ENCODE assay signal across 17 mouse cellular contexts in genomic region chr9:34538591-34539335, GRCm38 (mm10). TPM values are rescaled to one million over a fixed set of nuclear protein-coding genes. Genes with fewer than 3 reads are reported as not detected.
A peak's percentile ranks its signal among the peaks of the same experiment; 100 is the strongest.
DNase-seq lines count a peak whose midpoint lies in the region; ATAC-seq and TF ChIP-seq lines count a peak whose summit lies in the region.
"Had no signal": no experiment of that assay in that cellular context is flagged by ENCODE, and none has a peak within 500 bp of the region (broad histone marks: within the 10 kb centered on the region; RNA-seq: fewer than 3 reads in every experiment).

No protein-coding gene starts in this region.

- H3ac ChIP-seq in myocyte (ENCODE audit: control insufficient read depth, insufficient read length), result no peak overlapping the region

- ATAC-seq in megakaryocyte, adult 5-6 weeks (ENCODE audit: poor library complexity, severe bottlenecking), result no peak

- H3K36me3 ChIP-seq in myocyte (ENCODE audit: control insufficient read depth, insufficient read depth), result no peaks in the 10 kb centered on the region
- H3K36me3 ChIP-seq: heart, embryonic 15.5 days; hindbrain, embryonic 13.5 days; lung, embryonic 15.5 days had no signal

- H3K27me3 ChIP-seq in myocyte (ENCODE audit: control insufficient read depth, insufficient read depth, insufficient read length), result no peaks in the 10 kb centered on the region
- H3K27me3 ChIP-seq: hindbrain, embryonic 13.5 days; lung, embryonic 15.5 days had no signal

- peak overlapping the region; percentile 15 for H3K4me2 ChIP-seq in myocyte (ENCODE audit: low read depth)
- H3K4me2 ChIP-seq: heart, embryonic 15.5 days; hindbrain, embryonic 13.5 days; lung, embryonic 15.5 days had no signal

- DNase-seq in Muller cell, postnatal 12 days (ENCODE audit: inconsistent ontology term), result peak; percentile 70
- DNase-seq in fibroblast of lung, adult 2 months (ENCODE audit: low read depth), result peak; percentile 9
- DNase-seq in layer of hippocampus, adult 9-11 months, result peak; percentile 88
- DNase-seq in spleen, postnatal 36 days (ENCODE audit: low spot score in 2 of 2), result no peak
- no peak for DNase-seq in adrenal gland, adult 18-20 months (ENCODE audit: low spot score in 2 of 2)
- DNase-seq in spleen, adult 12 weeks (ENCODE audit: low spot score), result no peak
- DNase-seq: cerebellum, adult 9-11 months; kidney, adult 11 months; kidney, postnatal 25 days; liver; thymus, postnatal 4 days had no signal

- no peaks in the 10 kb centered on the region for H3K79me2 ChIP-seq in myocyte (ENCODE audit: control insufficient read depth, insufficient read depth)

- H3K4me3 ChIP-seq in myocyte, result no peak overlapping the region
- H3K4me3 ChIP-seq: heart, embryonic 15.5 days; hindbrain, embryonic 13.5 days; lung, embryonic 15.5 days had no signal

- no peak for TF ChIP-seq POLR2A in myocyte (IDR thresholded peaks at IDR 0.05; ENCODE audit: insufficient read length, low read depth)

TF ChIP-seq in myocyte, 11 proteins besides CTCF, POLR2A, EP300 and RAD21:
- TF ChIP-seq USF1 (IDR thresholded peaks at IDR 0.05; ENCODE audit: low read depth) (no peak), MAX (IDR thresholded peaks at IDR 0.05; ENCODE audit: low read depth) (no peak), MYOG (IDR thresholded peaks at IDR 0.05; ENCODE audit: control insufficient read depth in 1 of 3, insufficient read depth in 1 of 3, insufficient read length in 2 of 3, low read depth in 2 of 3) (no peak), CEBPB (IDR thresholded peaks at IDR 0.05; ENCODE audit: insufficient read depth, poor library complexity, severe bottlenecking) (no peak), REST (IDR thresholded peaks at IDR 0.05; ENCODE audit: insufficient read depth, insufficient read length) (no peak), TCF12 (IDR thresholded peaks at IDR 0.05; ENCODE audit: insufficient read depth, poor library complexity, severe bottlenecking) (no peak)

RNA-seq across cellular contexts. Expression of gene Kirrel3, which starts 53.1 kb away (rescaled TPM):
- 2.8 TPM for polyA plus RNA-seq in myocyte (2012; fragmentation: generic; extraction: Trizol)
- total RNA-seq in adrenal gland, adult 18-20 months (2021), result under 1 TPM; 0.50 to 0.61 TPM
- total RNA-seq in megakaryocyte, adult 5-6 weeks (2015), result not detected in 2 replicates
- not detected in 2 replicates for total RNA-seq in megakaryocyte, adult 5-6 weeks (2017)
- total RNA-seq: megakaryocyte progenitor cell, adult 5-6 weeks had no signal

Comparison
In these comparisons a context has a peak if more than half of its experiments do, and no peak if none do; other contexts are left out.
1. DNase-seq: peak in Muller cell, postnatal 12 days (single experiment), fibroblast of lung, adult 2 months (single experiment) and layer of hippocampus, adult 9-11 months (single experiment); none in spleen, postnatal 36 days (0 of 2), adrenal gland, adult 18-20 months (0 of 2) and spleen, adult 12 weeks (single experiment).